Mouse (Mus musculus) ES-E14 (cell line): Measurements from ENCODE around the gene Ptpn5. TPM values are rescaled to one million over a fixed set of nuclear protein-coding genes. Genes with fewer than 3 reads are reported as not detected.

Experiments used
- DNase-seq: peaks from one replicate; pipeline ENCODE4 v3.0.0-alpha.2; 2013; ENCODE audit warnings: low read depth, low spot score
- H3K27ac ChIP-seq: 2 replicates; pipeline ENCODE4 v1.5.1; 2012; ENCODE audit warnings: low read depth, mild to moderate bottlenecking, low read length, moderate library complexity, mixed read lengths; ENCODE audit not compliant: poor library complexity, insufficient read depth, severe bottlenecking
- H3K36me3 ChIP-seq: 2 replicates; pipeline ENCODE4 v1.6.1; 2012; ENCODE audit warnings: mild to moderate bottlenecking, low read length, moderate library complexity, mixed read lengths; ENCODE audit not compliant: control insufficient read depth, poor library complexity, insufficient read depth, severe bottlenecking
- H3K4me1 ChIP-seq, 2 experiments: fragments of 150-350 bp in 1 of 2; sonication (generic) in 1 of 2; 2 replicates each; pipeline ENCODE4 v1.6.1; 2012; ENCODE audit warnings: low read length in 2 of 2, mild to moderate bottlenecking in 1 of 2, mixed read lengths in 1 of 2; ENCODE audit not compliant: control insufficient read depth in 2 of 2, insufficient read depth in 2 of 2, poor library complexity in 1 of 2
- H3K4me3 ChIP-seq, 2 experiments: fragments of 150-350 bp in 1 of 2; sonication (generic) in 1 of 2; 2 replicates each; pipeline ENCODE4 v1.5.1; 2012; ENCODE audit warnings: low read length in 2 of 2, low read depth in 1 of 2, mild to moderate bottlenecking in 1 of 2, mixed read lengths in 1 of 2; ENCODE audit not compliant: insufficient read depth in 1 of 2, poor library complexity in 1 of 2, severe bottlenecking in 1 of 2
- H3K9ac ChIP-seq: 2 replicates; pipeline ENCODE4 v1.6.1; 2012; ENCODE audit warnings: low read depth, mild to moderate bottlenecking, low read length, mixed read lengths; ENCODE audit not compliant: poor library complexity, insufficient read depth, severe bottlenecking
- H3K9me3 ChIP-seq: fragments of 150-350 bp; sonication (generic); 2 replicates; pipeline ENCODE4 v1.6.1; 2012; ENCODE audit warnings: low read depth, mild to moderate bottlenecking, low read length; ENCODE audit not compliant: control insufficient read depth, insufficient read depth
- CHD2 ChIP-seq: IDR thresholded peaks from 2 replicates; pipeline ENCODE4 v1.6.1; 2014; ENCODE audit warnings: mild to moderate bottlenecking, low read depth, low read length, inconsistent platforms
- HCFC1 ChIP-seq: IDR thresholded peaks from 2 replicates; pipeline ENCODE4 v1.6.1; 2012; ENCODE audit warnings: low read length, inconsistent platforms, borderline replicate concordance; ENCODE audit not compliant: insufficient read depth
- MAFK ChIP-seq: IDR thresholded peaks from 2 replicates; pipeline ENCODE4 v1.6.1; 2014; ENCODE audit warnings: mild to moderate bottlenecking, low read depth, low read length, inconsistent platforms; ENCODE audit not compliant: insufficient read depth
- ZC3H11A ChIP-seq: IDR thresholded peaks from 2 replicates; pipeline ENCODE4 v1.6.1; 2012; ENCODE audit warnings: low read depth, mild to moderate bottlenecking, inconsistent platforms, low read length, borderline replicate concordance
- ZNF384 ChIP-seq: IDR thresholded peaks from 2 replicates; pipeline ENCODE4 v1.6.1; 2012; ENCODE audit warnings: low read depth, low read length, inconsistent platforms
- in situ Hi-C, 2 experiments: fragments of 600-800 bp; cut with MboI; formaldehyde crosslinking; loops; one replicate each; pipeline ENCODE4 v1.15.1; 2025; ENCODE audit warnings: low sequenced_read_pairs in 2 of 2, inconsistent platforms in 1 of 2; ENCODE audit not compliant: unreplicated experiment in 2 of 2
- total RNA-seq: library from RNA; depleted of rRNA; stranded (reverse); fragments of 300-350 nt; gene quantifications from 2 replicates; pipeline ENCODE4 v1.2.3, GENCODE M21; 2012

Gene Ptpn5
- total RNA-seq, 1 experiment, result 0.36 TPM

DNA sequence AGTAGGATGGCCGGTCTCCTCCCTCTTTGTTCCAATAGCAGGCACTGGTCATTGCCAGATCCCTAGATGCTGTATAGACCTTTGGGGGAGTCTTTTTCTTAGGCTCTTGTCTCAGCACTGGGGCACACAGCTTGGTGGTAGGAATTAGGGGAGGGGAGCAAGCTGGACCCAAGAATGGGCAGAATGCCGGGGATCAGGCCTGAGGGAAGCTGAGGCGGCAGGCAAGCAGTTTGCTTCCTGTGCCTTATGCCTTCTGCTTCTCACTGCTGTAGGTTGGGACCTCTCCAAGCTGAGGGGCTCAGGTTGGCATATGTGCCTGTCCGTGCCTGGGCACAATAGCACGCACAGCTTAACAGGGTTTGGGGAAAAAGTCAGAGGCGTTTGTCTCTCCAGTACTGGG, 57.3 kb downstream of the Ptpn5 start:
- Histone ChIP-seq H3K9ac (no peak overlapping the region), H3K9me3 (no peaks in the 10 kb centered on the region), H3K4me1 (peaks cover 0 to 12% of the 10 kb centered on the region in 2 experiments; a peak in 2 of 4 replicates), H3K36me3 (no peaks in the 10 kb centered on the region), H3K4me3 (no peak overlapping the region), H3K27ac (no peak overlapping the region)
- no peak for DNase-seq
- in situ Hi-C loops, result no loop called here
- no peak for TF ChIP-seq HCFC1
- TF ChIP-seq ZNF384, result no peak
- TF ChIP-seq CHD2, result no peak
- TF ChIP-seq MAFK, result no peak
- TF ChIP-seq ZC3H11A, result no peak

GRCm38 (mm10) chr7:47073536-47074521, 59.7 kb downstream of the Ptpn5 start:
- Histone ChIP-seq H3K36me3 (no peaks in the 10 kb centered on the region), H3K27ac (no peak overlapping the region), H3K4me3 (no peak overlapping the region), H3K9ac (no peak overlapping the region), H3K9me3 (no peaks in the 10 kb centered on the region), H3K4me1 (peaks cover 0 to 12% of the 10 kb centered on the region in 2 experiments; a peak in 2 of 4 replicates)
- in situ Hi-C loops, result no loop called here
- DNase-seq, result no peak
- TF ChIP-seq MAFK (no peak), ZNF384 (no peak), CHD2 (no peak), HCFC1 (no peak), ZC3H11A (no peak)

DNA sequence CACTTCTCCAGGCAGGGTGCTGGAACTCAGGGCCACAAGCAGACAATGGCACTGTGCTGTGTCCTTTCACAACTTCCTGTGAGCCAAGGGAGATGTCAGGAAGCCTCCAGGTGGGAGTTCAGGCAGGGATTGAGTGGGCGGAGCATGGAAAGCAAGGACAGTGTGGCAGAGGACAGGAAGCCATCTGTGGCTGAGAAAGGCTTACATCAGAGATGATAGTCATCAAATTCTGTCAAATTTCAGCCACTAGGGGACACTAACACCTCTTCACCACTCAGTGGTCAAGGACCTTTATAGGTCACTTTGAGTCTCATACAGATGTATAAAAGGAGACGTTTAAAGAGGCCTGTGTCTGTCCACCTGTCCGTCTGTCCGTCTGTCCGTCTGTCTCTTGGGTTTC, 60.9 kb downstream of the Ptpn5 start:
- DNase-seq, result no peak
- H3K27ac ChIP-seq, result no peak overlapping the region
- TF ChIP-seq MAFK (no peak), ZNF384 (no peak), CHD2 (no peak), ZC3H11A (0 out of 2 replicates have a peak, but pooled peaks have one; percentile 12), HCFC1 (no peak)
- H3K9me3 ChIP-seq, result no peaks in the 10 kb centered on the region
- in situ Hi-C loops, result no loop called here
- no peak overlapping the region for H3K4me3 ChIP-seq
- H3K4me1 ChIP-seq, result peaks cover 0 to 10% of the 10 kb centered on the region in 2 experiments; a peak in 2 of 4 replicates
- H3K9ac ChIP-seq, result no peak overlapping the region
- H3K36me3 ChIP-seq, result no peaks in the 10 kb centered on the region

DNA sequence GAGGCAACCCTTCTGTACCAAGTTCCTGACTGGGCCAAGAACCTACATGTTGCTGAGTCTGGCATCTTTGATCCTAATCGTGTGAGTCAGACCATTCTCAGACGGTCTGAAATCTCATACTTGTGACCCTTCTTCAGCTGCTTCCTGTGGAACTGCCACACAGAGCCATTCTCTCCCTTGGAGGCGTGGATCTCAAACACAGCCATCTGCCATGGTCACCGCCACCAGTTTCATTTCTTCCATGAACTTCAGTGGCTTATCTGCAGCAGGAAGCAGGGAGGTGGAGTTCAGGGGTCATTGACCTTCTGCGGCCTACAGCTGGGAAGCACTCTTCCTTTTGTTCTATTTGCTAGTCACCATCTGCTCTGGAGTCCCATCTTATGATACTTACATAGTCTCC, 65.6 kb downstream of the Ptpn5 start:
- Histone ChIP-seq H3K27ac (no peak overlapping the region), H3K9ac (no peak overlapping the region), H3K9me3 (no peaks in the 10 kb centered on the region), H3K36me3 (no peaks in the 10 kb centered on the region), H3K4me1 (no peaks in the 10 kb centered on the region; a peak in 1 of 4 replicates), H3K4me3 (no peak overlapping the region)
- DNase-seq, result no peak
- in situ Hi-C loops, result no loop called here
- TF ChIP-seq MAFK, result no peak
- TF ChIP-seq ZC3H11A, result no peak
- TF ChIP-seq CHD2, result no peak
- no peak for TF ChIP-seq ZNF384
- no peak for TF ChIP-seq HCFC1
